Mouse (Mus musculus): ENCODE results near the gene Brsk1. TPM values are rescaled to one million over a fixed set of nuclear protein-coding genes. Genes with fewer than 3 reads are reported as not detected.

Brsk1 gene
- polyA plus RNA-seq (2012; rRNA removed), result 1.7 and 2.3 TPM in 2 replicates

DNA sequence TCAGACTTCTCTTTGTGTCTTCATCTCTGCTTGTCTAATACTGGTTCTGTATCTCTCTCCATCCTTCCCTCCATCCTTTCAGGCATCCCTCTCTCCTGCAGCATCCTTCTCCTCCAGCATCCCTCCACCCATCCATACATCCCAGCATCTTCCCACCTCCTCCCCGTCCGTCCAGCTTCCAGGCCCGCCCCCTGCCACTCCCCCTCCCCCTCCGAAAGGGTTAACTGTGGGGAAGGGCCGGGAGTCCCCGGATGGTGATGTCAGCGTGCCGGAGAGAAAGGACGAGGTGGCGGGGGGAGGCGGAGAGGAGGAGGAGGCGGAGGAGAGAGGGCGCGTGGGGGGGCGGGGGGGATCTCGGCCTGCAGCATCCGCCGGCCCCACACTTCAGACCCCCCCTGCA lies at the start of gene Brsk1:
Gene Brsk1, plus strand, starts transcription at position 218 of the 400 bp plus-strand sequence.
- WGBS, result 2% methylated on average over 13 of the region's 18 CpGs

DNA sequence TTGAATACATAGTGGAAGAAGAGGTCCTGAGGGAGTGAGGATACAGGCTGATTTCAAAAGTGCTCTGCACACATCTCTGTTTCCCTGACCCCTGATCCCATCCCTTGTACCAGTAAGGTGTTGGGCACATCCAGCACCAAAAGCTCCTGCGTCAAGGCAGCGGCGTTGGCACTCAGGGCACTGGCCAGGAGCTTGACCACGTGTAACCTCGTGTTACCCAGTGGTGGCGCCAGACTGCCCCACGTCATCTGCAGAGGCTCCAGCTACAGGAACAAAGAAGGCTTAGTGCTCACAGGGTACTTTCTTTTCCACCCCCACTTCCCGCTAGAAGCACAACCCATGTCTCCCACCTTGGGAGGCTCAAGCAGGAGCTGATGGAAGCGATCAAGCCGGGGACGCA lies 49.2 kb upstream of the Brsk1 start:
- no peak for DNase-seq (ENCODE audit: low read depth, low spot score)
- 84% methylated on average over 11 of the region's 11 CpGs for WGBS

More for the DNA sequence above, at the start of gene Brsk1:
- no peak for DNase-seq (ENCODE audit: low read depth, low spot score)

DNA sequence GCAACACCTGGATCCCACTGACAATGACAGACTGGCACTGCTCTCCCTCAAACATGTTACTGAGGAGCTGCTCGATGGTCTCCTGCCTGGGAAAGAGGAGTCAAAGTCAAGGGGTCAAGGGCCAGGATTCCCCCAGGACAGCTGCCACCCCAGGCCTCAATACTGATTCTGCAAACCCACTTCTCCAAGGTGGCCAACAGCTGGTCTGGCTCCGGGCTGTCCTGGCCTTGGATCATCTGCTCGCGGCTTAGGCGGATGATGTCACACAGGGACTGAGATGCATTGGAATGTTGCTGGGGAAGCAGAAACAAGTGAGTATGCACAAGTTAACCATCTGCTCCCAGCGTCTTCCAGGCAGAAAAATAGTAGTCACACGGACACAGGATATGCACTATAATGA lies 48.4 kb upstream of the Brsk1 start:
- 70% methylated on average over 7 of the region's 7 CpGs for WGBS
- no peak for DNase-seq (ENCODE audit: low read depth, low spot score)

GRCm38 (mm10) chr7:4643225-4643624 lies 47.2 kb upstream of the Brsk1 start:
- WGBS, result 91% methylated on average over 6 of the region's 6 CpGs
- no peak for DNase-seq (ENCODE audit: low read depth, low spot score)

DNA sequence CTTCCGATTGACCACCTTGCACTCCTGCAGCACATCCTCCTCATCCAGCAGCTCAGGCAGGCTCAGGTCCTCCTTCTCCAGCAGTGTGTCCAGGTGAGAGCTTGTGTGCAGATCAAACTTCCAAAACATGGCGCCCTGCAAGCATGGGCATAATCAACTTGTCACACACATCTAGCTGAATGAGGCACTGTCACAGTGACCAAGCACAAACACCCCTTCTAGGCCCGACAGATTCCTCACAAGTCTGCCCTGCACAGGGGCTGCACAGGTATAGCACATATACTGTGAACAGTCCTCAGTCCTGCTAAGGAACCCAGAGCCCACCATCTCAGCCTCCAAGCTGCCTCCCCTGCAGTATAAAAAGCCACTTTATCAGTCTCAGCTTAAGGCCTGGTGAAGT lies 43.6 kb upstream of the Brsk1 start:
- WGBS, result 74% methylated on average over 3 of the region's 3 CpGs

GRCm38 (mm10) chr7:4647291-4647690 lies 43.1 kb upstream of the Brsk1 start:
- no peak for DNase-seq (ENCODE audit: low read depth, low spot score)
- WGBS, result 8% methylated on average over 6 of the region's 6 CpGs

More for the DNA sequence above, 43.6 kb upstream of the Brsk1 start:
- no peak for DNase-seq (ENCODE audit: low read depth, low spot score)

- DNase-seq (ENCODE audit: low read depth, low spot score), result no peak
- WGBS, result 61% methylated on average over 2 of the region's 2 CpGs
These were observed 42.4 kb upstream of the Brsk1 start for GRCm38 (mm10) chr7:4647992-4648391.

- WGBS, result 37% methylated on average over 8 of the region's 8 CpGs
These were observed 38.8 kb upstream of the Brsk1 start for GRCm38 (mm10) chr7:4651581-4651980.

DNA sequence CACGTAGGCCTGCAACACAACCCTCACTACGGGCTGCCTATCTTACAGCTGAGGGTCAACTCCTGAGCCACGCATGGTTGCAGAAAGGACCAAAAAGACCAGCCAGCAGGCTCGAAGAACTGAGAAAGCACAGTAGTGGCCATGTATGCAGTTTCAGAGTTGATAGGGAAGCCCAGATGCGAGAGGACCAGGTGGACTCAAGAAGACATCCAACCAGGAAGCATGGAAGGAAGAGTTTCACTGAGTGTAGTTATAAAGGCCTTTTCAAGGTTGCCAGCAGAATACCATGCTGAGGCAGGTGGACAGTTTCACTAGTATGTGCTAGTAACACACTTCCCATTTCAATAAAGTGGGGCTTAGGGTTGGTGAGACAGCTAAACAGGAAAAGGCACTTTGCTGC lies 37.7 kb upstream of the Brsk1 start:
- no peak for DNase-seq (ENCODE audit: low read depth, low spot score)
- 77% methylated on average over 5 of the region's 5 CpGs for WGBS

More at GRCm38 (mm10) chr7:4651581-4651980, 38.8 kb upstream of the Brsk1 start:
- no peak for DNase-seq (ENCODE audit: low read depth, low spot score)

- 60% methylated on average over 5 of the region's 5 CpGs for WGBS
- no peak for DNase-seq (ENCODE audit: low read depth, low spot score)
These were observed 37.1 kb upstream of the Brsk1 start for GRCm38 (mm10) chr7:4653351-4653750.

DNA sequence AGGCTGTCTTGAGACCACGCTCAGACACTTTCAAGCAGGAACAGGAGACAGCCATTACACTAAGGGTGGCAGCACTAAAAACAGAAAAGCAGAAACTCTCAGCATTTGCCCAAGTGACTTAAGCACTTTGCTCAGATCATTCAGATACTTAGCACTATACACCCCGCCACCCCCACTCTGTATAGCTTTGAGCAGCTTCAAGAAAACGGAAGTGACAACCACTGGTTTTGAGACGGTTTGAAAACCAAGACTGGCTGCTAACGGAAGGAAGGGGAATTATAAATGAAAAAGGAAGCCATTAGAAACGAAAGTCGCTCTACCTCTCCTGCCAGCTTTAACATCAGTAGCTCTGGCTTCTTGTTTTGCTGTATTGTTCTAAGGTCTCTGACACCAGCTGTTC lies 36.6 kb upstream of the Brsk1 start:
- 67% methylated on average over 7 of the region's 7 CpGs for WGBS
- DNase-seq (ENCODE audit: low read depth, low spot score), result no peak

GRCm38 (mm10) chr7:4654221-4654620 lies 36.2 kb upstream of the Brsk1 start:
- 58% methylated on average over 2 of the region's 2 CpGs for WGBS
- no peak for DNase-seq (ENCODE audit: low read depth, low spot score)

- 78% methylated on average over 4 of the region's 4 CpGs for WGBS
- DNase-seq (ENCODE audit: low read depth, low spot score), result no peak
These were observed 35.0 kb upstream of the Brsk1 start for GRCm38 (mm10) chr7:4655393-4655792.

DNA sequence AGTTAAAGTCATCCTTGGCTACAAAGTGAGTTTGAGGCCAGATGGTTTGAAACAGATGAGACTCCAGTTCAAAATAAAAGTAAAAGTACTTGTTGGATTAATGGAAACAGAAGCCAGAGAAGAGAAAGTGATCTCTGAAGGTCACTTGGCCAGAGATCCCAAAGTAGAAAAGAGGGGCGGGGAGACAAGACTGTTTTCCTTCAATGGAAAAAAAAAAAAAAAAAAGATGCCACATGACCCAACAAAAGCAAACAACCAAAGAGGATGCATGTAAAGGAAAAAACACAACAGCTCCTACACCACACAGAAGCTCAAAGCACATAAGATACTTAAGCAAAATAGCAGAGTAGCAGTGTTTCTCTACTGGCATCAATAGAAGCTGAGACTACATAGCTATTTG lies 34.5 kb upstream of the Brsk1 start:
- no peak for DNase-seq (ENCODE audit: low read depth, low spot score)
- 33% methylated on average over 1 of the region's 1 CpGs for WGBS

- DNase-seq (ENCODE audit: low read depth, low spot score), result no peak
- WGBS, result 11% methylated on average over 1 of the region's 1 CpGs
These were observed 33.6 kb upstream of the Brsk1 start for GRCm38 (mm10) chr7:4656818-4657217.

DNA sequence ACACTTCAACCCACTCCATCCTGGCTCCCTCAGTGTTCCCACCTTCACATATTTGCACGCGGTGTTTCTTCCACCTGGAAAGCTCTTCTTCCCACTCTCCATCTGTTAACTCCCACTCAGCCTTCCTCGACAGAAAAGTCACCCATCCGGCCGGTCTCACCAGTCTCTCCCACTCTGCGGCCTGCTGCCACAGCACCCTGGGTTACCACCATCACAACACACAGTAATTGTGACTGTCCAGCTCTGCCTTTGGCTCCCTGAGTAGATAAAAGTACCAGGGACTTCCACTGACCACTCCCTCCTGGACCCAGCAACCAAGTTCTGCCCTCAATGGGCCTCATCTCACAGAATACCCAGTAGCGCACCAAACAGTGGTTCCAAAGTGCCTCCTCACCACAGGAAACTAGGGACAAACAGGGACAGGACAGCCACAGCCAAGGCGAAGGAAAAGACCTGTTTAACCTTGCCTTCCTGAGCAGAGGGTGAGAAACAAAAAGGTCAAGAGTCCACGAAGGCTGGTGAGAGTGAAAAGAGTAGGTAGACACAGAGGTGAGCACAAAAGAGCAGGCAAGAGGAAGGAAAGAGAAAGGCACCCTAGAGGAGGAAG lies 32.8 kb upstream of the Brsk1 start:
- DNase-seq (ENCODE audit: low read depth, low spot score), result no peak
- 10% methylated on average over 9 of the region's 9 CpGs for WGBS

DNA sequence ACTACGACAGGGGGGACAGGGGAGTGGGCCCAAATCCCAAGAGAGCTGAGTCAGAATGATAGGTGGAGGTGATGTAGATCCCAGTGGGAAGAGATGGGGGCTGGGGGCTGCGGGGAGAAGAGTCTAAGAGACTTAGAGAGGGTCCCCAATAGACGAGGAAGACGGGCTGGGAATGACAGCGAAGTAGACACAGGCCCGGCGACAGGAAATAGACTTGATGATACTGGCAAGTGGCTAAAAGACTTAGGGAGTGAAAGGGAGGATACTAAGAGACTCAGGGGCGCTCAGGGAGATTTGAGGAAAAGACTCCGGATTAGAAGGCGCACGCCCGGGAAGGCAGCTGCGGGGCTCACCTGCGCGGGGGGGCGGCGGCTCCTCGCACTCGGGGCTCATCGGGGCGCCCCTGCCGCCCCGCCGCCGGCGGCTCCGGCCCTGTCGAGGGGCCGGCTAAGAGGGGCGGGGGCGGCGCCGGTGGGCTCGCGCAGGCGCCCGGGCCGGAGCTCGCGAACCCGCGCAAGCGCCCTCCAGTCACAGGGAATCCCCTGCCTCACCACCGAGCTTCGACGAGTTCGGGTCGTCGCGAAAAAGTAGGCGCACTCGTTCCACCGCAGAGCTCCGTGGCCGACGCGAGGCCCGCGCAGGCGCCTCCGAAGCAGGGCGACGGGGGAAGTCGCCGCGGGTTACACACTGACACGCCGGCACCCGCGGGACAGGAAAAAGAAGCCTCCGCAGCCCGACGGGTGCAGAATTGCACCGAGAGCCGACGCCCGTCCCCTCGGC lies 32.1 kb upstream of the Brsk1 start:
- DNase-seq (ENCODE audit: low read depth, low spot score), result no peak
- under 1% methylated on average over 78 of the region's 78 CpGs for WGBS

- WGBS, result under 1% methylated on average over 54 of the region's 54 CpGs
- DNase-seq (ENCODE audit: low read depth, low spot score), result peak; percentile 94
These were observed 31.4 kb upstream of the Brsk1 start, which contains the start of gene Ppp6r1 for GRCm38 (mm10) chr7:4658912-4659551. Gene Ppp6r1 (minus strand): TSS chr7:4659019.

GRCm38 (mm10) chr7:4659911-4660443 lies 30.4 kb upstream of the Brsk1 start:
- no peak for DNase-seq (ENCODE audit: low read depth, low spot score)
- 47% methylated on average over 3 of the region's 3 CpGs for WGBS

DNA sequence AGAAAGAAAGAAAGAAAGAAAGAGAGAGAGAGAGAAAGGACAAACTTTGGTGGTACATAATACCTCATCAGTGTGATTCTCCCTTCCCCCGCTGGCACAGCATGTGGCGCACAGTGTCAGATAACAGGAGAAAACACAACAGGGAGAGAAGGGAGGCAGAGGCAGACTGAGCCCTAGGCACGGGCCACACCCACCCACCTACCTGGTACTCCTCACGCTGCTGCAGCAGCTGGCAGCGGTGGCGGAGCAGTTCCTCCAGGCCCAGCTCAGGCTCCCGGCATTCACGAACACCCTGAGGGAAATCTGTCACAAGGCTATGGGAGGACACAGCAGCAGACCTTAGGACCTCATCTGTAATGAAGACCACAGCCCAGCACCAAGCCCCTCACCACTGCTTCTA lies 27.2 kb upstream of the Brsk1 start:
- whole genome bisulfite sequencing, result 78% methylated on average over 8 of the region's 8 CpGs

More for the DNA sequence above, 27.2 kb upstream of the Brsk1 start:
- DNase-seq (ENCODE audit: low read depth, low spot score), result no peak
